Mouse (Mus musculus) G1E (cell line): ENCODE results near the gene Prkag3.

Experiments used
- CTCF ChIP-seq: IDR thresholded peaks from 2 replicates; pipeline ENCODE4 v1.5.1; 2012; ENCODE audit warnings: low read depth, low read length, inconsistent platforms, mixed read lengths
- GATA1 ChIP-seq: IDR thresholded peaks from 2 replicates; pipeline ENCODE4 v1.6.1; 2012; ENCODE audit warnings: borderline replicate concordance, low read length, inconsistent platforms, mixed read lengths

DNA sequence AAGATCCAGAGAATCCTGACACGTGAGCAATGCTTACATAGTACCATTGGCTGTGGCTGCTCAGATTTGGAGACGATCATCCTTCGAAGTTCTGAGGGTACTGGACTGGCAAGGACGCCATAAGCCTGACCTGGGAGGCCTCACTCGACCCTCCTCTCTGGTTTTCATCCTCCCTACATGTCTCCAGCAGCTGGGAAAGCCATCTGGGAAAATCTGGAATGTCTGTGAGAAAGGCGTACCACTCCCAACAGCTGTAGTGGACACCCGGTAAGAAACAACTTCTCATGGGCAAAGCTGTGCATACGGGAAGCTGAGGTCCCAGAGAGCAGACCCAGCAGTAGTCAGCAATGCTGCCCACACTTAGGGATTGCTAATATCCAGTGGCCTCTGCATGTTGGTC is 3.1 kb upstream of the Prkag3 start:
- TF ChIP-seq CTCF (no peak), GATA1 (no peak)
